Mouse (Mus musculus): ENCODE results near the gene Olfr1335. TPM values are rescaled to one million over a fixed set of nuclear protein-coding genes. Genes with fewer than 3 reads are reported as not detected.
"Not testable (repeated sequence)": the region's sequence is repeated elsewhere in the genome, so short reads cannot be mapped to it uniquely, and the experiment has no call there.

Olfr1335 gene
- total RNA-seq (2021): not detected
- long read RNA-seq, experiment 1: 0 reads
- long read RNA-seq, experiment 2: 0 reads

- no peak for DNase-seq
These were observed at the start of gene Olfr1335 for GRCm38 (mm10) chr4:118809844-118810243. Olfr1335 (minus strand) TSS chr4:118809944.

- no peak for DNase-seq
These were observed 26.4 kb upstream of the Olfr1335 start, which contains the start of gene Olfr1333 for GRCm38 (mm10) chr4:118836179-118836578. Olfr1333 (minus strand) TSS chr4:118836279.

DNA sequence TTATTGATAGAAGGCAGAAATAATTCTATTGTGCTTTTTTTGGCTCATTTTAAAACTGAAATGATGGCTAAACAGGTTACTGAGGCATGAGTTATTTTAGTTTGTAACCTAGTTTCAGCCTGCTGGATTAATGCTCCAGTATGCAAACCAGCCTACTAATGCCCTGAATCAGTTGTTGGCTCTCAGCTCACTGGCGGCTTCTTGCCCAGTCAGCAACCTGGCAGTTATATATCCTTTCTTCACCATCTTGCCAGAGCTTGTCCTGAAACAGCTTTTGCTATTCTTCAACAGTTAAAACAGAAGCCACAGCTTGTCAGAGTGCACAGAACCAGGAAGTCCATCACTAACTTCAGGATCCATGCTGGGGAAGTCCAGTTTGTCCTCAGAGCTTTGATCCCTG lies 9.2 kb upstream of the Olfr1335 start:
- no peak for DNase-seq

DNA sequence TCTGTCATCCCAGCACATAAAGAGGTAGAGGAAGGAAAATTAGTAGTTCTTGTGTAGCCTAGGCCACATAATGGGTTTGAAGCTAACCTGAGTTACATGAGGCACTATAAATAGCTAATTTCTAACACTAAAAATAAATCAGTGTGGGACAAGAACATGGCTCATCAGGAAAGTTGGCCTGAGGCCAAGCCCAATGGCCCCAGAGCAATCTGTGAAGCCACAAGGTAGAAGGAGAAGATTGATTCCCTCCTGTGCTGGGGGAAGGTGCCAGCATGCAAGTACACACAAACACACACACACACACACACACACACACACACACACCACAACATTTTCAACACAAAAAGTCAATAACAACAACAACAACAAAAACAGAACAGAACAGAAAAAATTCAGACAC lies 16.9 kb downstream of the Olfr1335 start:
- not testable (repeated sequence) for DNase-seq

- DNase-seq: no peak
These were observed 27.3 kb downstream of the Olfr1335 start, which contains the start of gene Olfr1337 for GRCm38 (mm10) chr4:118782486-118782885. Olfr1337 (minus strand) TSS chr4:118782586.

Other genes starting within 250 kb of the Olfr1335 start
- gene Cfap57, start 189.2 kb downstream of the Olfr1335 start, total RNA-seq (2021): not detected
- 10 to 100 TPM; 70.6 to 71.1 TPM for gene Ebna1bp2, start 189.1 kb downstream of the Olfr1335 start, total RNA-seq (2021)
- not detected for gene Olfr62, start 151.0 kb downstream of the Olfr1335 start, total RNA-seq (2021)
- not detected for gene Olfr1342, start 117.2 kb downstream of the Olfr1335 start, total RNA-seq (2021)
- not detected for gene Olfr1341, start 106.4 kb downstream of the Olfr1335 start, total RNA-seq (2021)
- not detected for gene Olfr1340, start 89.8 kb downstream of the Olfr1335 start, total RNA-seq (2021)
- gene Olfr1339, start 77.8 kb downstream of the Olfr1335 start, total RNA-seq (2021): not detected
- not detected for gene Olfr1338, start 51.2 kb downstream of the Olfr1335 start, total RNA-seq (2021)
- gene Olfr1337, start 27.4 kb downstream of the Olfr1335 start, total RNA-seq (2021): not detected
- gene Olfr1333, start 26.3 kb upstream of the Olfr1335 start, total RNA-seq (2021): not detected
- gene Olfr1331, start 54.7 kb upstream of the Olfr1335 start, total RNA-seq (2021): not detected
- not detected for gene Olfr1330, start 78.7 kb upstream of the Olfr1335 start, total RNA-seq (2021)
- gene Olfr1329, start 107.5 kb upstream of the Olfr1335 start, total RNA-seq (2021): not detected
- gene Olfr1328, start 128.7 kb upstream of the Olfr1335 start, total RNA-seq (2021): not detected
- gene Lao1, start 151.6 kb upstream of the Olfr1335 start, total RNA-seq (2021): under 1 TPM in 1 of 2 experiments, not detected in 1; 0.30 TPM